Mouse (Mus musculus): Measurements from ENCODE around the gene Copg1. TPM values are rescaled to one million over a fixed set of nuclear protein-coding genes. Genes with fewer than 3 reads are reported as not detected.

Gene Copg1
- polyA plus RNA-seq, 1 experiment from 2014 or later = 169 TPM

Other genes starting within 250 kb of the Copg1 start
- 14.9 and 15.4 TPM in 2 replicates for gene Aplf, start 215.6 kb upstream of the Copg1 start, polyA plus RNA-seq (2014; fragmentation: Nextera tagmentation; extraction: Ambion mirVana)
- gene Efcc1, start 156.9 kb upstream of the Copg1 start, polyA plus RNA-seq (2014; fragmentation: Nextera tagmentation; extraction: Ambion mirVana) = 6.2 and 6.4 TPM in 2 replicates
- 2.6 and 4.3 TPM in 2 replicates for gene Gp9, start 109.7 kb upstream of the Copg1 start, polyA plus RNA-seq (2014; fragmentation: Nextera tagmentation; extraction: Ambion mirVana)
- gene Rab43, start 75.7 kb upstream of the Copg1 start, polyA plus RNA-seq (2014; fragmentation: Nextera tagmentation; extraction: Ambion mirVana) = 7.9 and 8.4 TPM in 2 replicates
- gene Gm45140, start 52.0 kb upstream of the Copg1 start, polyA plus RNA-seq (2014; fragmentation: Nextera tagmentation; extraction: Ambion mirVana) = 2.7 and 4.6 TPM in 2 replicates
- gene Isy1, start 49.0 kb upstream of the Copg1 start, polyA plus RNA-seq (2014; fragmentation: Nextera tagmentation; extraction: Ambion mirVana) = 45.6 and 59.3 TPM in 2 replicates
- 1,129 and 1,155 TPM in 2 replicates for gene Cnbp, start 36.7 kb upstream of the Copg1 start, polyA plus RNA-seq (2014; fragmentation: Nextera tagmentation; extraction: Ambion mirVana)
- gene Hmces, start 26.1 kb downstream of the Copg1 start, polyA plus RNA-seq (2014; fragmentation: Nextera tagmentation; extraction: Ambion mirVana) = 44.7 and 49.0 TPM in 2 replicates
- 91.9 and 92.1 TPM in 2 replicates for gene H1fx, start 93.8 kb downstream of the Copg1 start, polyA plus RNA-seq (2014; fragmentation: Nextera tagmentation; extraction: Ambion mirVana)
- gene Rab7, start 157.5 kb downstream of the Copg1 start, polyA plus RNA-seq (2014; fragmentation: Nextera tagmentation; extraction: Ambion mirVana) = 275 and 276 TPM in 2 replicates
- gene Rpn1, start 196.7 kb downstream of the Copg1 start, polyA plus RNA-seq (2014; fragmentation: Nextera tagmentation; extraction: Ambion mirVana) = 301 and 345 TPM in 2 replicates